Comparison of ENCODE assay signal across 8 mouse cellular contexts in genomic region chr4:40279276-40279900, GRCm38 (mm10). TPM values are rescaled to one million over a fixed set of nuclear protein-coding genes. Genes with fewer than 3 reads are reported as not detected.
DNase-seq lines count a peak whose midpoint lies in the region; ATAC-seq and TF ChIP-seq lines count a peak whose summit lies in the region.

Ndufb6 (minus strand) TSS chr4:40279421.

- H3K9ac ChIP-seq in forebrain, embryonic 15.5 days (replicated peaks), result peak within 1 kb of the TSS; percentile 82

- intact Hi-C loops in heart, postnatal 25 days (cut with DNase I), result loop anchor here (5.0 kb wide), 1 partner anchor 137 kb away; the partner anchor contains the start of gene Aco1

- peak within 1 kb of the TSS; percentile 88 for H3K4me2 ChIP-seq in forebrain, embryonic 15.5 days (replicated peaks)

- H3K9me3 ChIP-seq in forebrain, embryonic 15.5 days, result no peaks in the 10 kb centered on the region

- TF ChIP-seq POLR2A in lung, adult 2 months (IDR thresholded peaks at IDR 0.05; ENCODE audit: borderline replicate concordance, extremely low read depth, low read depth, low read length), result peak; percentile 75; the same call in 1 of the 2 replicates

- ATAC-seq in forebrain, embryonic 15.5 days (replicated peaks), result peak; percentile 97
- peak; percentile 98 for ATAC-seq in neutrophil, adult 5-6 weeks (ENCODE audit: extremely low read depth, insufficient number of reproducible peaks, low FRiP score, poor library complexity, severe bottlenecking)

- peak within 1 kb of the TSS; percentile 81 for H3K4me3 ChIP-seq in forebrain, embryonic 15.5 days
- peak within 1 kb of the TSS; percentile 80 for H3K4me3 ChIP-seq in lung, adult 2 months (replicated peaks; ENCODE audit: extremely low read depth, low read depth, low read length)

- H3K27ac ChIP-seq in forebrain, embryonic 15.5 days (replicated peaks), result peak within 1 kb of the TSS; percentile 35

- no peaks in the 10 kb centered on the region for H3K27me3 ChIP-seq in forebrain, embryonic 15.5 days

- H3K36me3 ChIP-seq in forebrain, embryonic 15.5 days, result peaks cover 17% of the 10 kb centered on the region

- no peak for TF ChIP-seq CTCF in lung, adult 2 months (IDR thresholded peaks at IDR 0.05; ENCODE audit: insufficient read depth, low read length)

- H3K4me1 ChIP-seq in forebrain, embryonic 15.5 days, result peaks cover 16% of the 10 kb centered on the region
- no peaks in the 10 kb centered on the region for H3K4me1 ChIP-seq in lung, adult 2 months (ENCODE audit: control insufficient read depth, insufficient read depth, low read length)

- DNase-seq in ES-CJ7 (ENCODE audit: low read depth, low spot score), result peak; percentile 97
- DNase-seq in cerebellum, adult 11 months, result peak; percentile 94
- peak; percentile 85 for DNase-seq in heart, postnatal 25 days (ENCODE audit: low spot score)
- peak; percentile 89 to 95 for DNase-seq in layer of hippocampus, adult 18-20 months (ENCODE audit: low spot score in 2 of 2)
- DNase-seq in lung, adult 2 months, result peak; percentile 94
- peak; percentile 83 to 84 for DNase-seq in thymus, adult 18-20 months

- WGBS in forebrain, embryonic 15.5 days, result under 1% methylated on average over 36 of the region's 36 CpGs
- WGBS in lung, adult 2 months, result under 1% methylated on average over 36 of the region's 36 CpGs

RNA-seq across cellular contexts. Expression of gene Ndufb6, which starts in this region (rescaled TPM):
- polyA plus RNA-seq in forebrain, embryonic 15.5 days (2015; fragmentation: Nextera tagmentation; extraction: Ambion mirVana), result 286 and 305 TPM in 2 replicates
- 100 to 1,000 TPM; 524 to 552 TPM for total RNA-seq in heart, postnatal 25 days (2021)
- 100 to 1,000 TPM; 168 to 175 TPM for total RNA-seq in layer of hippocampus, adult 18-20 months (2021)
- polyA plus RNA-seq in lung, adult 2 months (2012; rRNA removed), result 58.8 and 59.3 TPM in 2 replicates
- total RNA-seq in neutrophil, adult 5-6 weeks (2017), result 12.2 and 24.1 TPM in 2 replicates

Comparison
In these comparisons a context has a peak if more than half of its experiments do, and no peak if none do; other contexts are left out.
1. Peak in every context shown above with its lines: DNase-seq, ATAC-seq, H3K4me3 ChIP-seq and H3K27ac ChIP-seq.